Mouse (Mus musculus): ENCODE data around the gene Gm11172.

DNA sequence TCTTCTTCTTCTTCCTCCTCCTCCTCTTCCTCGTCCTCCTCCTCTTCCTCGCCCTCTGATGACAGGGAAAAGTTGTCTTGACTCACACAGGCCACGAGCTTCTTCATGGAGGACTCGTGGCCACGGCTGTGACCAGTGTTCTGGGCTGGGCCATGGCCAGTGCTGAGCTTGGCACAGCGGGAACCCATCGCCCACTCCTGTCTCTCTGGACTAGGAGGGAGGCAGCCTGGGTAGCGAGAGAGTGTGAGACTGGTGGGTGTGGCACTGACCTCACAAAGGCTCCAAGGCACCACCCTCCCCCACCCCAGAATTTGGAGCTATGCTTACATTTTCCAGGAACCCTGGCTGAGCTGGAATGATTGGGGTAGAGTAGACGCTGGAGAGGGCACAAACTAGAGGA, 22.0 kb upstream of the Gm11172 start, which contains the start of gene Prm3:
- TF ChIP-seq POLR2A (IDR thresholded peaks at IDR 0.05; ENCODE audit: low read depth, low read length): no peak
- no peak for TF ChIP-seq CTCF (IDR thresholded peaks at IDR 0.05; ENCODE audit: borderline replicate concordance, insufficient read depth, low read length)
